Mouse (Mus musculus) hematopoietic stem cell, adult 5-6 weeks (primary cell): Measurements from ENCODE around the gene Scrn3. TPM values are rescaled to one million over a fixed set of nuclear protein-coding genes. Genes with fewer than 3 reads are reported as not detected.

Experiments
- ATAC-seq, 2 experiments: fragments of 125-278 bp in 1 of 2; replicated peaks in 1 of 2; 2 replicates each; pipeline ENCODE4 v1.8.0; 2016 to 2017; ENCODE audit warnings: inconsistent platforms in 2 of 2, mild to moderate bottlenecking in 2 of 2, moderate number of reproducible peaks in 2 of 2, low read depth in 1 of 2, moderate TSS enrichment in 1 of 2; ENCODE audit not compliant: low FRiP score in 2 of 2, poor library complexity in 2 of 2, severe bottlenecking in 2 of 2, insufficient read depth in 1 of 2, low TSS enrichment in 1 of 2
- total RNA-seq: library from RNA; stranded (forward); fragments of 172-1452, 232-1000 nt; gene quantifications from 2 replicates; pipeline ENCODE4 v1.2.3, GENCODE M21; 2017

The Scrn3 gene
- total RNA-seq, 1 experiment from 2014 or later, result 20.6 TPM

GRCm38 (mm10) chr2:73347136-73347535 lies 34.7 kb downstream of the Scrn3 start:
- ATAC-seq, result no peak

GRCm38 (mm10) chr2:73347766-73348165 lies 35.4 kb downstream of the Scrn3 start:
- ATAC-seq, result no peak

GRCm38 (mm10) chr2:73348221-73348620 lies 35.8 kb downstream of the Scrn3 start:
- ATAC-seq, result no peak

- no peak for ATAC-seq
Observed at GRCm38 (mm10) chr2:73351496-73351895, 39.1 kb downstream of the Scrn3 start.

- no peak for ATAC-seq
Observed at GRCm38 (mm10) chr2:73351927-73352374, 39.5 kb downstream of the Scrn3 start.

- ATAC-seq, result no peak
Observed at GRCm38 (mm10) chr2:73357004-73357403, 44.6 kb downstream of the Scrn3 start.

GRCm38 (mm10) chr2:73359941-73360340 lies 47.5 kb downstream of the Scrn3 start:
- ATAC-seq, result peak; percentile 7 to 17; a peak in 1 of 4 replicates

GRCm38 (mm10) chr2:73360536-73360935 lies 48.1 kb downstream of the Scrn3 start:
- no peak for ATAC-seq

GRCm38 (mm10) chr2:73363448-73363847 lies 51.0 kb downstream of the Scrn3 start:
- no peak for ATAC-seq

- ATAC-seq, result peak in 1 of 2 experiments; percentile 32; a peak in 2 of 4 replicates
Observed at GRCm38 (mm10) chr2:73371530-73372335, 59.3 kb downstream of the Scrn3 start.

GRCm38 (mm10) chr2:73378326-73378725 lies 65.9 kb downstream of the Scrn3 start:
- no peak for ATAC-seq

GRCm38 (mm10) chr2:73379656-73380055 lies 67.3 kb downstream of the Scrn3 start:
- no peak for ATAC-seq

GRCm38 (mm10) chr2:73380298-73380975 lies 68.0 kb downstream of the Scrn3 start:
- no peak for ATAC-seq

GRCm38 (mm10) chr2:73385172-73385571 lies 72.8 kb downstream of the Scrn3 start:
- ATAC-seq, result no peak

- peak; percentile 4 to 12; a peak in 2 of 4 replicates for ATAC-seq
Observed at GRCm38 (mm10) chr2:73385641-73386355, 73.4 kb downstream of the Scrn3 start.

- ATAC-seq, result peak; percentile 88 to 91
Observed at GRCm38 (mm10) chr2:73386356-73387046, 74.1 kb downstream of the Scrn3 start, which contains the start of gene Gpr155. Gene Gpr155, minus strand, starts transcription at chr2:73386572.
